Mouse (Mus musculus) adrenal gland, postnatal 10 days (tissue): Measurements from ENCODE around the gene Rps21. TPM values are rescaled to one million over a fixed set of nuclear protein-coding genes. Genes with fewer than 3 reads are reported as not detected.
"Not testable (repeated sequence)": the region's sequence is repeated elsewhere in the genome, so short reads cannot be mapped to it uniquely, and the experiment has no call there.

Experiments
- DNase-seq: peaks from one replicate; pipeline ENCODE4 v3.0.0; 2021; ENCODE audit warnings: mixed read lengths
- total RNA-seq, 2 experiments: library from RNA; stranded (reverse); gene quantifications; 2 replicates each; pipeline ENCODE4 v1.2.3; 2021

The Rps21 gene
- total RNA-seq, 2 experiments from 2014 or later, result 772 to 787 TPM

DNA sequence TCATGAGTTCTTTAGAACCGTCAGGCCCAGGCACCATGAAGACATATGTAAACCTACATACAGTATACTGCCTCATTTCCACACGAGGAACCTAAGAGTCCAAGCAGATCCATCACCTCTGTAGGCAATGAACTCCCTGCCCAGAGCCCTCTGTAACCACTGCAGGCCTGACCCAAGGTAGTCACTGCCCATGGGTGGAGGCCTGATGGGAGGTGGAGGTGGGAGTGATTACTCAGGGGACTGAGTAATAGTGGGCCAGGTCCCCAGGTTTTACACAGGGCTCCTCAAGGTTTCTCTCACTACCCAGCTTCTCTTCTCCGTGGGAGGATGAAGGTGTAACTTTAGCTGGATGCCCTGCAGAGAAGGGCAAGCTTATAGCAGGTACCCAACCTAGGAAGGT lies 28.0 kb upstream of the Rps21 start:
- no peak for DNase-seq

DNA sequence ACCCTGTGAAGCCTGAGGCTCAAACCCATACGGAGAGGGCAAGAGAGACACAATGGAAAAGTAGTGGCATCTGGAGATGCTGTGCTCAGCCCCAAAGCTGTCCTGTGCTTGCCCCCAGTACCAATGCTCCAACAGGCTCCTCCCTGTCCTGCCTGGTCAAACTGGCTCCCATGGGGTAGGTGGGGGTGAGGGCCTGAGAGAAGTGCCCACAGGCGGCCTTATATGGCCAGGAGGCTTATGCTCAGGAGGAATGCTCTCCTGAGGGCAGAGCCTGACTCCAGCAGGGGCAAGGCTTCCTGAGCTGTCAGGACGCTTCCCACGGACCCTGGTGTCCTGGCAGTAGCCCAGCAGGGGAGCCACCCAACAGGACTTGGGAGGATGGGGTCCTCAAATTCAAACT lies 26.7 kb upstream of the Rps21 start:
- no peak for DNase-seq

DNA sequence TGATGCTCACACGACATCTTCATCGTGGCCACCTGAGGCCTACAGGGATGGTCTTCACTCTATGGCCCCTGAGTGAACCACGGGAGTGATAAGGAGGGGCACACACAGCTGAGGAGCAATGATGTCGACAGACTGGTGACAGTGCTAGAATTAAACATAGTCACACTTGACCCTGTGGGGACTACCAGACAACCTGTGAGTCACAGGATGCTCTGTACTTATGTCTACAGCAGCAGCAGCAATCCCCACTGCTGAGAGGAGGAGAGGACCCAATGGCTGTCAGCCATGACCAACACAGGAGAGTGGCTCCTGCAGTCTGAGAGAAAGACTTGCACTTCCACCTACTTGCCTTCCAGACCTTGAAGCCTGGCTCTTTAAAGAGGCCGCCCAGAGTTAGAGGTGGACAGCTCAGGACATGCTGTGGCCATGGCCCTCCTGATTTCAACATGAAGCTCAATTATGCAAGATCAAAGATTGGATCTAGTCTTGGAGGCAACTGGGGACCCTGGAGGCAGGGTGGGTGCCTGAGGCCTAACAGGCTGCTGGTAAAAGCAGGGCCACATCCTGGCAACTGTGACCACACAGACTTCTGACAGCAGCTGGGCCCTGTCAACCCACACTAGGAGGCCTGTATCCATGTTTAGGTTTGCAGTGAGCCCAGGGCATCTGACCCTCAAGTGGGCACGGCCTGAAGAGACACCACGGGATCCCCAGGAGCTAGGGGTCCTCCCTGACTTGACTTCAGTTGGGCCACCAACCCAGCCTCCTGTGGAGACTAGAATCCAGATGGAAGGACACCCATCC lies 23.9 kb upstream of the Rps21 start:
- no peak for DNase-seq

- no peak for DNase-seq
These were observed 22.8 kb upstream of the Rps21 start for GRCm38 (mm10) chr2:180234353-180234752.

DNA sequence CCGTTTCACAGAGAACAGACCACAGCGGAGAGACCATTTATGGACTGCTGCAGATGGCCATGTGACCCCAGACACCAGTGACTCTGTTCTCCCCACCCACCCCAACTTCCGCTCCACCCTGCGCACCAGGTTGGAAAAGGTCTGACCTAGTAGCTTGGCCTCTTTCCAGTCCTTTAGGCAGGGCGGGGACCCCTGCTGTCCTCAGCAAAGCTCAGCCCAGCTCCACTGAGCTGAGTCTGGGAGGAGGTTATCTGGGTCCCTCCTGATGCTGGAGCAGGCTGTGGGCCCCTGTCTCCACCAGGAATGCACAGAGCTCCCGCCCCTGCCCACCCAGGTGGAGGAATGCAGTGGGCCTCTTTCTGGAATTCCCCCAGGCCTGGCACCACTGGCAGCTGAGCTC lies 22.2 kb upstream of the Rps21 start:
- no peak for DNase-seq

GRCm38 (mm10) chr2:180235788-180236187 lies 21.4 kb upstream of the Rps21 start:
- DNase-seq, result no peak

- no peak for DNase-seq
These were observed 20.7 kb upstream of the Rps21 start for GRCm38 (mm10) chr2:180236500-180236899.

DNA sequence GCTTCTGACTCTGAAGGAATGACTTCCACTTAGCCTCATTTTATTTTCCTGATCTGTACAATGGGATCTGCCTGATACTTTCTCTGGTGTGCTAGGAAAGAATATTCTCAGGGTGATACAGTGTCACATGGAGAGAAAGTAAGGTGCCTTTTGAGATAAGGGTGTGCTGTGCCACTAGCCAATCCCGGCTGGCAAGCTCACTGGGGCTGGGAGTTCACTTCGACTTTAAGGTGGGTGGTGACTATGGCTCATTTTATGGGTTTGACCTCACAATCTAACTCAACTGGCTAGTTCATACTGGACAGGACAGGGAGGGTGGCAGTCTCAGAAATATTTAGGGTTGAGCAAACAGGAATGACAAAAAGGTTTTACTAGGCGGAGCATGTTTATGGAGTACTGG lies 20.2 kb upstream of the Rps21 start:
- DNase-seq, result no peak

GRCm38 (mm10) chr2:180237601-180238345 lies 19.4 kb upstream of the Rps21 start:
- no peak for DNase-seq

GRCm38 (mm10) chr2:180238591-180238990 lies 18.6 kb upstream of the Rps21 start:
- DNase-seq, result no peak

GRCm38 (mm10) chr2:180243108-180243507 lies 14.1 kb upstream of the Rps21 start:
- DNase-seq, result no peak

GRCm38 (mm10) chr2:180247916-180248315 lies 9.3 kb upstream of the Rps21 start:
- DNase-seq, result no peak

DNA sequence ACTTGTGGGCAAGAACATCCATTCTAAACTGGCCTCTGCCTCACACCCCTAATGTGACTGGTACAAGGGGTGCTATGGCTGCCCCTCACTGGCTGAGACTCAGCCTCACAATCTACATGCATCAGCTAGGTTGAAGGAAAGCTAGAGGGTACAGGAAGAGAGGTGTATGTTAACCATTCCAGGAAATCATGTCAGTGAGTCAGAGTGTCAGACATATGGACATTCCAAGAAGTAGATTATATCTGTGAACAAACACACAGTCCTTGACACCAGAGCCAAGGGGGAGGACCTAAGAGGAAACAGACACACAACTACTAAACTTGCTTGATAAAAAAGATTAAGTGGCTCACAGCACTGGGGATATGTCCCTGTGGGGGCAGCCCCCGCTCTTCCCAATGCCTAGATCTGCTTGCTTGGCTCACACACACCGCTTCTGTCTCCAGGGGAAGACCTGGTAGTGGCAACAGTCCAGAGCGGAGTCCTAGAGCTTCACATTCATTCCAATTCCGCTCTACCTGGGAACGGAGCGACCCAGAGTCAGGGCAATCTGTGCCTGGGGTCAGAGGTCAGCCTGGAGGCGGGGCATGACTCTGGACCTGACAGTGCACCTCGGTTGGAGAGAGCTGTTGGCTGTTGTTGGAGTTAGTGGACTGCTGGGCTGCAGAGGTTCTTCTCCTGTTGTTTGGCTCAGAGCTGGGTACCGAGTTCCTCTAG lies 8.1 kb upstream of the Rps21 start:
- DNase-seq, result no peak

DNA sequence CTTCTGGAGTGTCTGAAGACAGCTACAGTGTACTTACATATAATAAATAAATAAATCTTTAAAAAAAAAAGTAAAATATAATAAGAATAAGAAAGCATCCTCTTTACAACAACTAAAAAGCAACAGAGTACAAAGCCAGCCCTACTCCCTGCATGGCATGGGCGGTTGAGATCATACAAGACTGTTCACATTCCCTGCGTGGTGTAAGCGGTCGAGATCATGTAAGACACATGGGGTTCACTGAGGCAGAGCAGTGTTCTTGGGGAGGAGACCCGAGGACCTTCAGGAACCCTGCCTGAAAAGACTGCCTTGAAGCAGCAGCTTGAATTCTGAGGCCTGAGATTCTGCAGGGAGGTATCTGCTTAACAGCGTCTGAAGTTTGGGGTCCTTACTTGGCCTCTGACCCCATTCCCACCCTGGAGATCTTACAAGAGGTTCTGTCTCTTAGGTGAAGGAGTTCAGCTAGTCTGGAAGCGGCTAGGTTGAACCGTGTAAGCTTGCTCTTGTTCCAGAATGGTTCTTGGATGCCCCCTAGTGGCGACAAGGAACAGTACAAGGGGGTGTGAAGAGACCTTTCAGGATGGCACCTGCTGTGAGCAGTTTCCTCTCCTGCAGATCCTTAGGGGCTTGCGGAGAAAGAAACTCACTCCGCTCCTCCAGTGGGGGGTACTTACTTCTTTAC lies 6.1 kb upstream of the Rps21 start:
- DNase-seq, result peak; percentile 88

DNA sequence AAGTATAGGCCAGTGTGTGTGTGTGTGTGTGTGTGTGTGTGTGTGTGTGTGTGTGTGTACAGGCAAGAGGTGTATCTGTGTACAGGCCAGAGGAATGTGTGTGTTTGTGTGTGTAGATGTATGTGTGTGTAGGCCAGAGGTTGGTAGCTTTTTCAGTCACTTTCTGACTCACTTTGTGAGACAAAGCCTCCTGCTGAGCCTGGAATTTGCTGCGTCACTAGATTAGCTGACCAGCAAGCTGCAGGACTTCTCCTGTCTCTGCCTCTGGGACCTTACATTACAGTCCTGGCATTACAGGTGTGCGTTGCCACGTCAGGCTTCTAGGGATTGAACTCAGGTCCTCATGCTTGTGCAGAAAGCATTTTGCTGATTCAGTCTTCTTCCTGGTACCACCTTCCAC lies 5.3 kb upstream of the Rps21 start:
- no peak for DNase-seq

GRCm38 (mm10) chr2:180254436-180255209 lies 2.6 kb upstream of the Rps21 start:
- DNase-seq, result no peak

- DNase-seq, result no peak
These were observed 1.5 kb upstream of the Rps21 start for GRCm38 (mm10) chr2:180255701-180256100.

- DNase-seq, result no peak
These were observed 729 bp upstream of the Rps21 start for GRCm38 (mm10) chr2:180256296-180257000.

- DNase-seq, result no peak
These were observed 1.0 kb downstream of the Rps21 start for GRCm38 (mm10) chr2:180257963-180258865.

GRCm38 (mm10) chr2:180258951-180259484 lies 1.8 kb downstream of the Rps21 start:
- not testable (repeated sequence) for DNase-seq
